Mouse (Mus musculus) embryonic fibroblast, embryonic 13.5 days (primary cell): ENCODE results near the gene Ankrd13c. TPM values are rescaled to one million over a fixed set of nuclear protein-coding genes. Genes with fewer than 3 reads are reported as not detected.

ENCODE experiments used
- H3K27ac ChIP-seq: 2 replicates; pipeline ENCODE4 v1.5.1; 2012; ENCODE audit warnings: low read length, control low read depth, inconsistent platforms; ENCODE audit not compliant: insufficient read depth
- H3K4me1 ChIP-seq: 2 replicates; pipeline ENCODE4 v1.6.1; 2011; ENCODE audit warnings: low read length; ENCODE audit not compliant: control insufficient read depth, insufficient read depth
- H3K4me3 ChIP-seq: 2 replicates; pipeline ENCODE4 v1.5.1; 2011; ENCODE audit warnings: mild to moderate bottlenecking, control low read depth, low read length; ENCODE audit not compliant: insufficient read depth
- CTCF ChIP-seq: IDR thresholded peaks from 2 replicates; pipeline ENCODE4 v1.5.1; 2011; ENCODE audit warnings: mild to moderate bottlenecking, control low read depth, low read length, moderate library complexity, borderline replicate concordance; ENCODE audit not compliant: insufficient read depth
- POLR2A ChIP-seq: IDR thresholded peaks from 2 replicates; pipeline ENCODE4 v1.6.1; 2011; ENCODE audit warnings: low read depth, mild to moderate bottlenecking, control low read depth, low read length, moderate library complexity
- polyA plus RNA-seq: library from polyadenylated mRNA; stranded (reverse); fragments of >200 nt; gene quantifications from 2 replicates; pipeline ENCODE4 v1.2.4, GENCODE M21; 2011; ENCODE audit warnings: low read depth; ENCODE audit not compliant: missing spikeins, insufficient read length

Gene Ankrd13c
- polyA plus RNA-seq, 1 experiment: 39.3 TPM

- TF ChIP-seq POLR2A: no peak
- TF ChIP-seq CTCF: no peak
- Histone ChIP-seq H3K4me1 (no peaks in the 10 kb centered on the region), H3K4me3 (no peak overlapping the region), H3K27ac (no peak overlapping the region)
These were observed 51.8 kb downstream of the Ankrd13c start for GRCm38 (mm10) chr3:157998742-157999369.

GRCm38 (mm10) chr3:158008647-158009046, 61.6 kb downstream of the Ankrd13c start:
- Histone ChIP-seq H3K4me1 (no peaks in the 10 kb centered on the region), H3K4me3 (no peak overlapping the region), H3K27ac (no peak overlapping the region)
- TF ChIP-seq POLR2A: no peak

GRCm38 (mm10) chr3:158009762-158010320, 62.8 kb downstream of the Ankrd13c start:
- no peak overlapping the region for H3K27ac ChIP-seq
- no peaks in the 10 kb centered on the region for H3K4me1 ChIP-seq
- TF ChIP-seq CTCF (no peak), POLR2A (no peak)
- no peak overlapping the region for H3K4me3 ChIP-seq

GRCm38 (mm10) chr3:158031371-158031925, 84.4 kb downstream of the Ankrd13c start:
- no peak for TF ChIP-seq CTCF
- TF ChIP-seq POLR2A: peak; percentile 75
- H3K4me1 ChIP-seq: no peaks in the 10 kb centered on the region
- H3K27ac ChIP-seq: peak overlapping the region; percentile 88
- H3K4me3 ChIP-seq: peak overlapping the region; percentile 87

- peak overlapping the region; percentile 53; the same call in 1 of the 2 replicates for H3K27ac ChIP-seq
- TF ChIP-seq CTCF: no peak
- TF ChIP-seq POLR2A: no peak
These were observed 85.1 kb downstream of the Ankrd13c start for GRCm38 (mm10) chr3:158032106-158032505.

GRCm38 (mm10) chr3:158035866-158036265, 88.8 kb downstream of the Ankrd13c start:
- TF ChIP-seq CTCF: no peak
- TF ChIP-seq POLR2A: no peak
- H3K4me3 ChIP-seq: peak overlapping the region; percentile 98

More at GRCm38 (mm10) chr3:158032106-158032505, 85.1 kb downstream of the Ankrd13c start:
- Histone ChIP-seq H3K4me1 (no peaks in the 10 kb centered on the region), H3K4me3 (peak overlapping the region; percentile 87)

GRCm38 (mm10) chr3:158036329-158036988, 89.4 kb downstream of the Ankrd13c start, which contains the start of the genes Srsf11 and Lrrc40:
Gene Srsf11 (minus strand): TSS chr3:158036639.
Gene Lrrc40 (plus strand): TSS chr3:158036662.
- H3K27ac ChIP-seq: peak within 1 kb of the TSS; percentile 69
- no peaks in the 10 kb centered on the region for H3K4me1 ChIP-seq
- TF ChIP-seq CTCF: no peak
- peak; percentile 87 for TF ChIP-seq POLR2A
- peak within 1 kb of the TSS; percentile 98 for H3K4me3 ChIP-seq

More at GRCm38 (mm10) chr3:158035866-158036265, 88.8 kb downstream of the Ankrd13c start:
- H3K4me1 ChIP-seq: no peaks in the 10 kb centered on the region
- peak overlapping the region; percentile 69 for H3K27ac ChIP-seq

GRCm38 (mm10) chr3:158038106-158038505, 91.1 kb downstream of the Ankrd13c start:
- TF ChIP-seq POLR2A (no peak), CTCF (no peak)
- no peak overlapping the region for H3K4me3 ChIP-seq
- no peak overlapping the region for H3K27ac ChIP-seq
- H3K4me1 ChIP-seq: no peaks in the 10 kb centered on the region

- no peak overlapping the region for H3K4me3 ChIP-seq
- H3K4me1 ChIP-seq: no peaks in the 10 kb centered on the region
- TF ChIP-seq CTCF: no peak
- TF ChIP-seq POLR2A: no peak
- no peak overlapping the region for H3K27ac ChIP-seq
These were observed 93.7 kb downstream of the Ankrd13c start for GRCm38 (mm10) chr3:158040755-158041154.
